Mouse (Mus musculus): ENCODE measurements around the gene Itpkb.

DNA sequence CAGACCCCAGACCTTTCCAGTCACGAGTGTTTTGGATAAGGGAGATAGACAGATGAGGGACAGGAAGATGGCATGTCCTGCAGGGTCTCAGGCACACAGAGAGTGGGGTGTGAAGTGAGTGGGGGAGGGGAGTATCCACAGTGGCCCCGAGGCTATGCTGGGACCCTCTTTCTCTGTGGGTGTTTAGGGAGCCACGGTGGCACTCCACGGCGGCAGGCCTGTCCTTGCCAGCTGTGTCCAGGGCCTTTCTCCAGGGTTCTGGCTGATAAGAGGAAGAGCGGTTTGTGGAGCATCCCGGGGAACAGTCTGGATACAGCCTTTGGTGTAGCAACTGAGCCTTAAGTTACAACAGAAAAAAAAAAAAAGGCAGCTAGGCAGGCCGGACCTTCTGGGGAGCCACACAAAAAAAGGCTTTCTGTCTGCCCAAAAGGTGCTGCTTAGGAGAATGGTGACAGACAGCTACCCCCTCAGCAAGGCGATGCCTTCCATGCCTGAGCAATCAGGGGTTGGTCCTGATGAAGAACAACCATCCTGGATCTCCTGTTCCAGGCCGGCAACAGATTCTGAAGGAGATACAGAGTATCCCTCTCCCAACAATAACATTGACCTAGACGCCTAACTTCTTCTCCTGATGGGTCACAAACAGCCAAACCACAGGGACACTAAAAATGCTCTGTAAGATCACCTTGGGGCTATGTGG lies 76.2 kb downstream of the Itpkb start:
- TF ChIP-seq POLR2A (IDR thresholded peaks at IDR 0.05; ENCODE audit: insufficient read depth, low read length), result no peak
- no peak for TF ChIP-seq CTCF (IDR thresholded peaks at IDR 0.05; ENCODE audit: low read depth, low read length)
